Mouse (Mus musculus) C2C12 (cell line): ENCODE results near the gene Spata13. TPM values are rescaled to one million over a fixed set of nuclear protein-coding genes. Genes with fewer than 3 reads are reported as not detected.

Experiments
- H3K27me3 ChIP-seq: one replicate; pipeline ENCODE4 v1.6.1; 2011; ENCODE audit not compliant: control insufficient read depth, insufficient read depth, insufficient read length
- H3K36me3 ChIP-seq: one replicate; pipeline ENCODE4 v1.6.1; 2011; ENCODE audit not compliant: control insufficient read depth, insufficient read depth
- H3K4me3 ChIP-seq: one replicate; pipeline ENCODE4 v1.5.1; 2011; ENCODE audit warnings: mild to moderate bottlenecking, control low read depth; ENCODE audit not compliant: poor library complexity, insufficient read depth, severe bottlenecking
- H3K79me2 ChIP-seq: one replicate; pipeline ENCODE4 v1.6.1; 2011; ENCODE audit not compliant: control insufficient read depth, insufficient read depth
- H3K79me3 ChIP-seq: one replicate; pipeline ENCODE4 v1.6.1; 2011; ENCODE audit warnings: low read depth, control low read depth
- H3ac ChIP-seq: one replicate; pipeline ENCODE3; 2011; ENCODE audit warnings: low read depth; ENCODE audit not compliant: control insufficient read depth, insufficient read length
- CEBPB ChIP-seq: IDR thresholded peaks from one replicate; pipeline ENCODE4 v1.6.1; 2011; ENCODE audit warnings: low read depth, mild to moderate bottlenecking, control low read depth, moderate library complexity
- CTCF ChIP-seq: IDR thresholded peaks from one replicate; pipeline ENCODE4 v1.5.1; 2011; ENCODE audit not compliant: control insufficient read depth, insufficient read depth, insufficient read length
- FOSL1 ChIP-seq: IDR thresholded peaks from one replicate; pipeline ENCODE4 v1.8.0; 2011; ENCODE audit warnings: mild to moderate bottlenecking, low read length; ENCODE audit not compliant: poor library complexity, insufficient read depth, severe bottlenecking
- MAX ChIP-seq: IDR thresholded peaks from one replicate; pipeline ENCODE4 v1.6.1; 2011; ENCODE audit warnings: mild to moderate bottlenecking, control low read depth
- MYOD1 ChIP-seq: IDR thresholded peaks from one replicate; pipeline ENCODE4 v1.6.1; 2011; ENCODE audit warnings: low read depth; ENCODE audit not compliant: control insufficient read depth, insufficient read length
- MYOG ChIP-seq: IDR thresholded peaks from one replicate; pipeline ENCODE4 v1.6.1; 2011; ENCODE audit not compliant: control insufficient read depth, insufficient read length; ENCODE audit errors: extremely low read depth
- USF1 ChIP-seq: IDR thresholded peaks from one replicate; pipeline ENCODE4 v1.6.1; 2011; ENCODE audit warnings: low read depth, mild to moderate bottlenecking, control low read depth, moderate library complexity
- polyA plus RNA-seq: library from polyadenylated mRNA; unstranded; fragments of >200 nt; fragmentation: generic; extraction: Trizol; gene quantifications from one replicate; pipeline ENCODE4 v1.2.1, GENCODE M21; 2012; ENCODE audit warnings: missing spikeins

Spata13 gene
- polyA plus RNA-seq, 1 experiment = 0.40 TPM

- Histone ChIP-seq H3K36me3 (no peaks in the 10 kb centered on the region), H3K79me2 (no peaks in the 10 kb centered on the region), H3K79me3 (no peaks in the 10 kb centered on the region), H3K27me3 (peaks cover 7% of the 10 kb centered on the region), H3ac (no peak overlapping the region), H3K4me3 (no peak overlapping the region)
- TF ChIP-seq MAX (no peak), CTCF (no peak), MYOG (no peak), USF1 (no peak), FOSL1 (no peak), CEBPB (no peak), MYOD1 (no peak)
Observed at GRCm38 (mm10) chr14:60597571-60597970, 36.2 kb upstream of the Spata13 start.

- H3K79me3 ChIP-seq = no peaks in the 10 kb centered on the region
- no peak for TF ChIP-seq MAX
- no peak for TF ChIP-seq FOSL1
- TF ChIP-seq CTCF = no peak
- no peak for TF ChIP-seq MYOD1
- no peak for TF ChIP-seq MYOG
- no peak for TF ChIP-seq CEBPB
- TF ChIP-seq USF1 = no peak
- H3K4me3 ChIP-seq = no peak overlapping the region
- H3K79me2 ChIP-seq = no peaks in the 10 kb centered on the region
- H3K36me3 ChIP-seq = no peaks in the 10 kb centered on the region
- no peak overlapping the region for H3ac ChIP-seq
- H3K27me3 ChIP-seq = peaks cover 7% of the 10 kb centered on the region
Observed at GRCm38 (mm10) chr14:60599044-60599443, 34.8 kb upstream of the Spata13 start.

DNA sequence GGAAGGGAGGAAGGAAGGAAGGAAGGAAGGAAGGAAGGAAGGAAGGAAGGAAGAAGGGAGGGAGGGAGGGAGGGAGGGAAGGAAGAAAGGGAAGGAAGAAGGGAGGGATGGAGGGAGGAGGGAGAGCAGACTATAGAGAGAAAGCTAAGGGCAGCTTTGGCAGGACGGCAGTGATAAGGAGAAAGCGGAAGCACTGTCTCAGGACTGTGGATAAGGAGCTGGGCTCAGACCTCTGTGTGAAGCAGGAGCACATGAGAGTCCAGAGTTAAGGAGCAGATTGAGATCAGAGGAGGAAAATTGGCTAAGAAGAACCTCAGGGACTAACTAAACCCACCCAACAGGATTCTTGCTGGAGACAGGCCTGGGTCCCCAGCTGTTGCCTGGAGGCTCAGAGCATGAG is 28.2 kb upstream of the Spata13 start:
- Histone ChIP-seq H3K27me3 (peaks cover 3% of the 10 kb centered on the region), H3K4me3 (no peak overlapping the region)
- TF ChIP-seq FOSL1 = no peak
- no peak for TF ChIP-seq MYOG
- no peak for TF ChIP-seq CEBPB
- TF ChIP-seq USF1 = no peak
- no peak for TF ChIP-seq CTCF
- TF ChIP-seq MAX = no peak

GRCm38 (mm10) chr14:60606194-60606593 is 27.6 kb upstream of the Spata13 start:
- H3K79me3 ChIP-seq = no peaks in the 10 kb centered on the region
- H3K27me3 ChIP-seq = peaks cover 3% of the 10 kb centered on the region
- TF ChIP-seq MYOD1 (no peak), FOSL1 (no peak), CTCF (no peak), MYOG (no peak), CEBPB (no peak), MAX (no peak), USF1 (no peak)
- no peaks in the 10 kb centered on the region for H3K79me2 ChIP-seq
- no peak overlapping the region for H3ac ChIP-seq
- H3K4me3 ChIP-seq = no peak overlapping the region
- no peaks in the 10 kb centered on the region for H3K36me3 ChIP-seq

More for the DNA sequence above, 28.2 kb upstream of the Spata13 start:
- H3K36me3 ChIP-seq = no peaks in the 10 kb centered on the region
- H3K79me3 ChIP-seq = no peaks in the 10 kb centered on the region
- no peaks in the 10 kb centered on the region for H3K79me2 ChIP-seq
- no peak overlapping the region for H3ac ChIP-seq

DNA sequence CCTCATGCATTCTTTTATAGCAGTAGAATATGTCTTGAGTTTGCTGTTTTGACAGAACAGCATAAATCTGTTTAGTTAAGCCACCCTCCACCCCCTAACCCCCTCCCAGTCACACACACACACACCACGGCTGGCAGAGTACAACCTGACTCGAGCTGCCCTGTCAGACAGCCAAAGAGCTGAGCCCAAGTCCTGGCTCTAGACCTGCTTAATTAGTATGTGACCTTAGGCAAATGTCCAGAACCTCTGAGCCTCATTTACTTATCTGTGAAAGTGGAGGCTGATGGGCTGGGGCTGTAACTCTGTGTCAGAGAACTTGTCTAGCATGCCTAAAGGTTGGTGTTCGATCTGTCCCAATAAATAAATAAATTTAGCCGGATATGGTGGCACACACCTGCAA is 26.1 kb upstream of the Spata13 start:
- H3ac ChIP-seq = no peak overlapping the region
- no peak for TF ChIP-seq MYOD1
- TF ChIP-seq MYOG = no peak
- no peak for TF ChIP-seq CEBPB
- TF ChIP-seq USF1 = no peak
- no peak for TF ChIP-seq CTCF
- TF ChIP-seq FOSL1 = no peak
- no peak for TF ChIP-seq MAX
- H3K79me3 ChIP-seq = no peaks in the 10 kb centered on the region
- H3K36me3 ChIP-seq = no peaks in the 10 kb centered on the region
- H3K27me3 ChIP-seq = peaks cover 3% of the 10 kb centered on the region
- no peak overlapping the region for H3K4me3 ChIP-seq
- no peaks in the 10 kb centered on the region for H3K79me2 ChIP-seq

DNA sequence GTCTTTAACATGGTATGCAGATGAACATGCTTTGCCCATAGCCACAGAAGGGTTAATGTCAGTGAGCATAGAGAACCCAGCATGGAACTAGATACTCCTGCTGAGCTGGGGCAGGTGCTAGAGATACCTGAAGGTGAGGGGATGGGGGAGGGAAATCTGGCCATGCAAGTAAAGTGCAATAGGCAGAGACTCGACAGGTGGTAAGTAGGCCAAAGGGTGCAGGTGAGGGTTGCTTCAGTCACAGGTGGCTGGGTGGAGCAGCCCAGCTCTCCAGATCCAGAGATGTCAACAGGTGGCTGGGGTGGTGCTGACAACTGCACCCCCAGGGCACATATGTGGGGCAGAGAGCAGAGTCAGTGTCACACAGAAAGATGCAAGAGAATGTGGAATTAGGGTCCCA is 24.6 kb upstream of the Spata13 start:
- Histone ChIP-seq H3K27me3 (peaks cover 3% of the 10 kb centered on the region), H3K79me2 (no peaks in the 10 kb centered on the region), H3K4me3 (no peak overlapping the region), H3K79me3 (no peaks in the 10 kb centered on the region), H3ac (no peak overlapping the region), H3K36me3 (no peaks in the 10 kb centered on the region)
- no peak for TF ChIP-seq USF1
- no peak for TF ChIP-seq FOSL1
- no peak for TF ChIP-seq MYOD1
- TF ChIP-seq CEBPB = no peak
- TF ChIP-seq CTCF = no peak
- no peak for TF ChIP-seq MYOG
- TF ChIP-seq MAX = no peak
